Mouse (Mus musculus): Measurements from ENCODE around the gene Tmem37. TPM values are rescaled to one million over a fixed set of nuclear protein-coding genes. Genes with fewer than 3 reads are reported as not detected.

Tmem37 gene
- not detected for polyA plus RNA-seq (2014; fragmentation: Illumina TruSeq; extraction: RNeasy Lipid Tissue Mini Kit (QIAGEN cat#74804))

GRCm38 (mm10) chr1:120073519-120074306 is at the start of gene Tmem37:
Gene Tmem37, minus strand, starts transcription at chr1:120074074.

DNA sequence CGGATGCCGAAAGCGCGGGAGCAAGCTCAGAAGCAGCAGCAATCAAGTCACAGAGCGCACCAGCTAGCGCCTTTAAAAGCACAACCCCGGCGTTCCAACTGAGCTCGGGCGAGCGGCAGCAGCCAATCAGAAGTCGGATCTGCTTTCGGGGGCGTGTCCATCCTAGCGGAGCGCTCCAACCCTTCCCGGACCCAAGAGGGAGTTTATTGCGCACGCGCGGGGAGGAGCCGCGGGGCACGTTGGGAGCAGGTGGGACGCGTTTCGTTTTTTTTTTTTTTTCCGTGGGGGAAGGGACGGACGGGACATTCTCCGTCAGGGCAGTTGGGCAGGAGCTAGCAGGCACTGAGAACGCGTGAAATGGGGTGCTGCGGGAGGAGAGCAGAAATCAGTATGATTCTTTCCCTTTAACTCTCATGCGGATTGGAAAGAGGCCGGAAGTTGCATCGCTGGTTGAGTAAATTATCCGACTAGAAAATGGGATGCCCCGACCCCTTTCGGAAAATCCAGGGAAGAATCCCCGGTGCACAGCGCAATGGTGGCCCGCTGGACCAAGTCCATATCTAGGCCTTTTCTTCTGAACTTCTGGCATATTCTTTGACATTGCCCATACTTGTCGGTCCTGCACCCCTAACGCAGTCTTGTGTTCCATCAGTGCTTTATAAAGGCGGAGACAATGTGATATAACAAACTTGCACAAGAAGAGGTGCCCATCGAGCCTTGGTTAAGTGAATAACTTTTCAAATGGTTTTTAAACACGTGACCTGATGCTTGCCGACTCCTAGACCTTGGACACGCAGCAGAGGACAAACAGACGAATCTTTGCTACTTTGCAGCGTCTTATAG is 47.3 kb upstream of the Tmem37 start, which contains the start of the genes Dbi and 3110009E18Rik:
Gene Dbi (minus strand): TSS at position 110 of the 843 bp plus-strand sequence.
Gene 3110009E18Rik (plus strand): TSS at position 219 of the 843 bp plus-strand sequence.

Other genes starting within 250 kb of the Tmem37 start
- 109 TPM for gene Ptpn4, start 236.5 kb downstream of the Tmem37 start, polyA plus RNA-seq (2014; fragmentation: Illumina TruSeq; extraction: RNeasy Lipid Tissue Mini Kit (QIAGEN cat#74804))
- 6.0 TPM for gene Tmem177, start 160.9 kb downstream of the Tmem37 start, polyA plus RNA-seq (2014; fragmentation: Illumina TruSeq; extraction: RNeasy Lipid Tissue Mini Kit (QIAGEN cat#74804))
- gene Cfap221, start 76.8 kb downstream of the Tmem37 start, polyA plus RNA-seq (2014; fragmentation: Illumina TruSeq; extraction: RNeasy Lipid Tissue Mini Kit (QIAGEN cat#74804)), result 1.5 TPM
- not detected for gene Sctr, start 67.2 kb downstream of the Tmem37 start, polyA plus RNA-seq (2014; fragmentation: Illumina TruSeq; extraction: RNeasy Lipid Tissue Mini Kit (QIAGEN cat#74804))
- 245 TPM for gene Dbi, start 47.0 kb upstream of the Tmem37 start, polyA plus RNA-seq (2014; fragmentation: Illumina TruSeq; extraction: RNeasy Lipid Tissue Mini Kit (QIAGEN cat#74804))
- gene 3110009E18Rik, start 47.1 kb upstream of the Tmem37 start, polyA plus RNA-seq (2014; fragmentation: Illumina TruSeq; extraction: RNeasy Lipid Tissue Mini Kit (QIAGEN cat#74804)), result 25.2 TPM
- 14.2 TPM for gene Steap3, start 198.6 kb upstream of the Tmem37 start, polyA plus RNA-seq (2014; fragmentation: Illumina TruSeq; extraction: RNeasy Lipid Tissue Mini Kit (QIAGEN cat#74804))